Mouse (Mus musculus): ENCODE results near the gene Susd4.

- TF ChIP-seq POLR2A (IDR thresholded peaks at IDR 0.05; ENCODE audit: extremely low read depth, insufficient read depth, low read length) (no peak), CTCF (IDR thresholded peaks at IDR 0.05; ENCODE audit: low read depth, low read length) (no peak)
Observed at GRCm38 (mm10) chr1:182817624-182818023, 54.0 kb downstream of the Susd4 start.
